Mouse (Mus musculus) heart, adult 18-20 months (tissue): ENCODE measurements around the gene Ninl. TPM values are rescaled to one million over a fixed set of nuclear protein-coding genes. Genes with fewer than 3 reads are reported as not detected.
"Not testable (repeated sequence)": the region's sequence is repeated elsewhere in the genome, so short reads cannot be mapped to it uniquely, and the experiment has no call there.

Experiments
- DNase-seq, 2 experiments: peaks; one replicate each; pipeline ENCODE4 v3.0.0; 2021 to 2022; ENCODE audit warnings: mixed read lengths in 1 of 2
- total RNA-seq, 2 experiments: library from RNA; stranded (reverse); gene quantifications; 2 replicates each; pipeline ENCODE4 v1.2.3; 2021

The Ninl gene
- total RNA-seq, 2 experiments from 2014 or later: 2.3 to 3.3 TPM

DNA sequence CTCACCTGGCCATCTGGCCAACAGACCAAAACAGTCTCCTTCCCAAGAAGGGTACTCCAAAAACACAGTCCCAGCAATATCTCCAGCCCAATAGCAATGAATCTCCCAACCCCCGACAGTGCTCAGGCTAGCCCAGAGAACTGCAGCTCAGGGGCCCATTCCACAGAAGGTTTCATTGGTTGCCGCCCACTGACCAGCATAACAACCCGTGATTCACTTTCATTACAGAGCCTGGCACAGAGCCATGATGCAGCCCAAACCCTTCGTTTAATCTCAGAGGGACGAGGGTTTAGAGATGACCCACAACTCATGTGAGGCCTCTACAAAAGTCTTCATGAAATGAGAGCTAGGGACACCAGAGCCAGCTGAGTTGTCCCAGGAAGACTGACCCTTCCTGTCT lies 90.4 kb downstream of the Ninl start:
- no peak for DNase-seq

- DNase-seq: not testable (repeated sequence)
Measured at GRCm38 (mm10) chr2:150947880-150948611, 91.1 kb downstream of the Ninl start.

- DNase-seq: not testable (repeated sequence)
Measured at GRCm38 (mm10) chr2:150947341-150947740, 91.8 kb downstream of the Ninl start.

DNA sequence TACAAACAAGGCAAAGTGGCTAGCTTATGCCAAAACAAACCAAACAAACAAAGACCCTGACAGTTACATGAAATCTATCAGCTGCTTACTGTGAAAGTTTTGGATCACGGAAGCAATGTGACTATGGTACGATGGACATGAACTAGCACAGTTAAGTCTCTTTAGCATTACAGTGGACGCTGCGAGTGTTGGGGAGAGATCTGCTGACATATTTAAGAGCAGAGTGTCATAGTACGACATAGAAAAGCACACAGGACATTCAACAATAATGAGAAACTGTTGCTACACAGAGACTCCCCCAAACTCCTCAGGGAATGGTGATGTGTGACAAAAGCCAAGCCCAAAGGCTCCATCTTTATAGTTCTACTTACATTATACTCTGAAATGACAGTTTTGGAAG lies 95.2 kb downstream of the Ninl start:
- no peak for DNase-seq

DNA sequence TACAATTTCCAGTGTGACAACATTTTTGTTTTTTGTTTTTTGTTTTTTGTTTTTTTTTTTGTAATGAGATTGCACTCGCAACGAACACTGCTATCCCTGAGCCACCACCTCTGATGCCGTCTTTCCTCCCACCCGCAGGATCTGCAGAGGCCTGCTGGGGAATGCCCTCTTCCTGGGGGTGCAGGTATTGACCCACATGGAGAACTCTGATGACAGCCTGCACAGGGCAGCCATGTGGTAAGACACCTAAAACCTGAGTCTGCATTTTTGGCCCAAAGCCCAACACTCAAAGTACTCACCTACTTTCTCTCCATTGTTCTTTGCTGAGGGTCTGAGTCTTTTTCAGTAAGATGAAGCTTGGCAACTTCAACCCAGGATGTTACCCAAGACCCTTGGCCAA lies 104.5 kb downstream of the Ninl start:
- DNase-seq: no peak

GRCm38 (mm10) chr2:150933482-150933881 lies 105.7 kb downstream of the Ninl start:
- no peak for DNase-seq

- DNase-seq: no peak
Measured at GRCm38 (mm10) chr2:150930806-150931205, 108.4 kb downstream of the Ninl start.

DNA sequence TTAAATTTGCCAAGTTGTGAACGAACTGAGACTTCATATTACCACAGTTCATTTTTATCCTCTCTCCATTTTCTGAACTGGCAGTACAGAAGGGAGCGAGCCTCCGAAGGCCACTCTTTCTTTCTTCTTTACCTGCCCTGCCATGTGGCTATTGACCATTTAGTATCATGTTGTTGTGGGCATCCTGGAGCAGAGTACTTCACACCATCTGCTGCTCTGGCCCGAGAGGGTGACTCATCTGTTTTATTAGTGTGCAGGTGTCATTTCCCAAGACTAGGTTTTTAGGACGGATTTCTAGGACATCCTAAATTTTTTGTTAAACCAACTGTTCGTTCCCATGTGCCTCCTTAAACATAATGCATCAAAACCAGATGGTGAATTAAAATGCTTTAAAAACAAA lies 110.0 kb downstream of the Ninl start:
- DNase-seq: no peak

DNA sequence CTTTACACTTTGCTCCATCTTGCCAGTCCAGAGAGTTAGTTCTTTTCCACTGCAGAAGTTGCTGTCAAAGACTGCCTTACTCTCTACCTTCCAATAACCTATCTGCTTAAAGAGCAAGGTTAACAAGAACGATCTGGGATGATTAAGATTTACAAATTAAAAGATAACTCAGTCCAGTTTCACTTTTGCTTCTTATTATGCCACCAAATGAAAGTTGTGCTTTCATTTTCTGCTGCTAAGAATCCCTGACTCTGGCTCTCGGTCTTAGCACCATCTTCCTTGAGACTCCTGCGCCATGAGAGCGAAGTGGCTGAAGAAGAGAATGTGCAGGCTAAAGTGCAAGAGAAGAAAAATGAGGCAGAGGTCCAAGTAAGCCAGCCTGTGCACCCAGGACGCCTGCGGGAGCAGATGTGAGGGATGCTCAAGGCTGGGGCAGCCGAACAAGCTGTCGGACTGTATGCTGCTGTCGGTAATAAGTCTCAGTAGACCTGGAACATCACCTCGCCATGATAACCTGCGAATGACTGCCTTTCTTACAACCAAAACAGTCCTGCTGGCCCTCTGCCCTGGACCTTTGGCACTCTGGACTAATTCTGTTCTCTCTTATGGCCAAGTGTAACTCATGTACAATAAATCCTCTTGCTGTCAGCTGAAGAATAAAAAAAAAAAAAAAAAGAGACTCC lies 112.0 kb downstream of the Ninl start:
- DNase-seq: no peak

- no peak for DNase-seq
Measured at GRCm38 (mm10) chr2:150923505-150923904, 115.7 kb downstream of the Ninl start.

GRCm38 (mm10) chr2:150923026-150923425 lies 116.2 kb downstream of the Ninl start:
- no peak for DNase-seq

DNA sequence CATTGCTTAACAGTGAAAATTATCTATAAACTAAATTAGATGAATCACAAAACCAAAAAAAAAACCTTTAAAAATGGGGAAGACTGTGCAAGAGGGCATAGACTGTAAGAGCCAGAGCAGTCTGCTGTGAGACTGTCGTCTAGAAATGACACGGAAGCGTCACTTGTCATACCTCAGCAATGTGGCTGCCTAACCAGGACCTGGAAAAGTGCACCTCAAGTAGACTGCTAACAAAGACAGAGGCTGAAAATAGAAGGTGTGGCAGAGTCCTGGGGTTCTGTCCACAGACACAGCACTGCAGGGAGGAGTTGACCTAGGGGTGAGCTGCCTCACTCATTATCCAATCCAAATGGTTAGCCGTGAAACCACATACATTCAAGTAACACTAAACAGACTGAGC lies 117.0 kb downstream of the Ninl start:
- peak in 1 of 2 experiments; percentile 21 for DNase-seq

GRCm38 (mm10) chr2:150921697-150922096 lies 117.5 kb downstream of the Ninl start:
- peak; percentile 22 to 58 for DNase-seq

GRCm38 (mm10) chr2:150920543-150920942 lies 118.6 kb downstream of the Ninl start:
- no peak for DNase-seq

DNA sequence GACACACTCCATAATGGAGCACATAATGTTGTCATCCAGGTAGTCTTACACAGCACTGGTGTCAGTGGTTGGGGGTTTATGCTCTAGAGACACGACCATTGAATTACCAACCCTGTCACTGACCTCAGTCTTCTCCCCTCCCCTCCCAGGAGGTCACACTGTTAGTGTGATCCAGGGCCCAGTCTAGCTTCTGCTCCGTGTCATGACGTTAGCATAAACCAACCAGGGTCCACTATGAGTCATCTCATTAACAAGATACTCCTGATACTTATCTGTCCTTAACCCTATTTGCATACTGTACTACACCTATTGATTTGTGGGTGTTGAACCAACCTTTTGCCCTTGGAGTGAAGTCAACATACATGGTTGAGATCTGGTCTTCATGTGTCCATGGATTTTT lies 120.5 kb downstream of the Ninl start:
- DNase-seq: no peak

DNA sequence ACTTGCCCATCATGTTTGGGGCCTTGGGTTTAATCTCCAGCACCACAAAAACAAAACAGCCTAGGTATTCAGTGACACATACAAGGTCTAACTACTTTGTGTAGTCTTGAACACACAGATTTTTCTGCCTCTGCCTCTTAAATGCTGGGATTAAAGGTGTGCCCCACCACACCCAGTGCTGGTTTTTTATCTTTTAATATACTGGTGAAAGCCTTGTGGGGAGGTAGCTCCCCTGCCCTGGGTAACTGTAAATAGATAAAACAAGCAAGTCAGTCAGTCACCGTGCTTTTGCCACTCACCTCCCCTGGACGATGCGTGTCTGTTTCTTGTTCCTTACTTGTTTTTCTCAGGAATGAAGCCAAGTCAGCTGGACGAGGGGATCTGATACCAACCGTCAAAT lies 123.4 kb downstream of the Ninl start:
- DNase-seq: no peak

DNA sequence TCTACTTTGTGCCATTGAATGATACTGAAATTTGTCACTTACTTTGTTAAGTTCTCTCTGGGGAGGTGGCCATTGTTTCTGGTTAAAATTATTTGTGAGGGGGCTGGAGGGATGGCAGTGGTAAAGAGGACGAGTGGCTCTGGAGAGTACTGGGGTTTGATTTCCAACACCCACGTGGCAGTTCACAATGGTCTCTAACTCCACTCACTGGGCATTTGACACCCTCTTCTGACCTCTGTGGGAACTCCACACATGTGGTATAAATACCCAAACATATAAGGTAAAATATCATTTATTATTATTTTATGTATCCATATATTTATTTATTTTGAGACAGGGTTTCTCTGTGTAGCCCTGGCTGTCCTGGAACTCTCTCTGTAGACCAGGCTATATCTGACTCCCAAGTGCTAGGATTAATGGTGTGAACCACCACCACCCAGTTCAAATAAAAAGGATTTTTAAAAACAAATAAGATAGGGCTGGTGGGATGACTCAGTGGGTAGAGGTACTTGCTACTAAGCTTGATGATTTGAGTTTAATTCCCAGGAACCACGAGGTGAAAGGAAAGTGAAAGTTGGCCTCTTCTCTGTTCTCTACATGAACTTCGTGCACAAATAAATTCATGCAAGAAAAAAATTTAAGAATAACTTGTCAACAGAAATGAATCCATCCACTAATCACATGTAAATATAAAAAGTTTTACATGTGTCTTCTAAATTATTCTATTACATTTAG lies 124.2 kb downstream of the Ninl start:
- DNase-seq: no peak

DNA sequence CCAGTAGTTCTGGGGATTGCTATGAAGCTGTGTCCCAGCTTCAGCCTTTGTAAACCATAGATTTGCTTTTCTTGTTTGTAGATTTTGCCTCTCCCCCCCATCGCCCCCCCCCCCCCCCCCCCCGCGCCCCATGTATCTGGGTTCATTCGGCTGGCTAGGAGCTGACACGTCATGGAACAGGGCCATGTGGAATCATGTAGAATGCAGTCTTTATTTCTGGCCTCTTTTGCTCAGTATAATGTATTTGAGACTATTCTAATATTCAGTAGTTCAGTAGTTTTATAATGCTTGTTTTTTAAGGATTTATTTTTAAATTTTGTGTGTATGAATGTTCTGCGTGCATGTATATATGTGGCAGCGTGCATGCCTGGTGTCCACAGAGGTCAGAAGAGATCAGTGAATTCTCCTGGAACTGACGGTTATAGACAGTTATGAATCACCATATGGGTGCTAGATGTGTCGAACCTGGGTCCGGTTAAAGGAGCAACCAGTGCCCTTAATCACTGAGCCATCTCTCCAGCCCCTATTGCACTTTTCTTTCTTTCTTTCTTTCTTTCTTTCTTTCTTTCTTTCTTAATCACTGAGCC lies 128.8 kb downstream of the Ninl start:
- no peak for DNase-seq

- DNase-seq: peak; percentile 95 to 96
Measured at GRCm38 (mm10) chr2:150909429-150910039, 129.6 kb downstream of the Ninl start.

- not testable (repeated sequence) for DNase-seq
Measured at GRCm38 (mm10) chr2:150908881-150909280, 130.3 kb downstream of the Ninl start.

- no peak for DNase-seq
Measured at GRCm38 (mm10) chr2:150904936-150905450, 134.2 kb downstream of the Ninl start, which contains the start of gene Gins1. Gene Gins1, plus strand, starts transcription at chr2:150905400.
